Mouse (Mus musculus) midbrain, postnatal 0 days (tissue): ENCODE results near the gene Oxsr1. TPM values are rescaled to one million over a fixed set of nuclear protein-coding genes. Genes with fewer than 3 reads are reported as not detected.

ENCODE experiments used
- ATAC-seq: fragments of 200-750 bp; cut with Nextera tagmentation; 2 replicates; pipeline ENCODE4 v1.8.0; 2017; ENCODE audit warnings: moderate number of reproducible peaks, mild to moderate bottlenecking, moderate TSS enrichment, moderate library complexity; ENCODE audit not compliant: low FRiP score
- DNase-seq: peaks from one replicate; pipeline ENCODE4 v3.0.0-alpha.2; 2015; ENCODE audit warnings: low spot score
- H3K27ac ChIP-seq: fragments of 300-500 bp; sonication (generic); 2 replicates; pipeline ENCODE4 v1.5.1; 2014; ENCODE audit warnings: low read depth, mild to moderate bottlenecking, low read length, mixed read lengths
- H3K27me3 ChIP-seq: fragments of 300-500 bp; sonication (generic); 2 replicates; pipeline ENCODE4 v1.6.1; 2014; ENCODE audit warnings: low read length, control low read depth, mixed read lengths; ENCODE audit not compliant: insufficient read depth
- H3K36me3 ChIP-seq: fragments of 300-500 bp; sonication (generic); 2 replicates; pipeline ENCODE4 v1.6.1; 2014; ENCODE audit warnings: low read length, control low read depth, mixed read lengths; ENCODE audit not compliant: insufficient read depth
- H3K4me1 ChIP-seq: fragments of 300-500 bp; sonication (generic); 2 replicates; pipeline ENCODE4 v1.6.1; 2014; ENCODE audit warnings: mild to moderate bottlenecking, control low read depth, antibody characterized with exemption, low read length, mixed read lengths; ENCODE audit not compliant: insufficient read depth
- H3K4me2 ChIP-seq: fragments of 300-500 bp; sonication (generic); 2 replicates; pipeline ENCODE4 v1.6.1; 2014; ENCODE audit warnings: low read depth, mild to moderate bottlenecking, low read length, mixed read lengths; ENCODE audit not compliant: poor library complexity, severe bottlenecking
- H3K4me3 ChIP-seq: fragments of 300-500 bp; sonication (generic); 2 replicates; pipeline ENCODE4 v1.5.1; 2014; ENCODE audit warnings: low read depth, mild to moderate bottlenecking, low read length, moderate library complexity
- H3K9ac ChIP-seq: fragments of 300-500 bp; sonication (generic); replicated peaks from 2 replicates; pipeline ENCODE4 v1.6.1; 2014; ENCODE audit warnings: mild to moderate bottlenecking, low read length, moderate library complexity, mixed read lengths; ENCODE audit not compliant: poor library complexity, severe bottlenecking
- H3K9me3 ChIP-seq: fragments of 300-500 bp; sonication (generic); 2 replicates; pipeline ENCODE4 v1.6.1; 2016; ENCODE audit warnings: low read length, control low read depth
- CTCF ChIP-seq: IDR thresholded peaks from 2 replicates; pipeline ENCODE4 v1.5.1; 2016; ENCODE audit warnings: antibody characterized with exemption, mild to moderate bottlenecking
- WGBS: fragments of 180-500 bp; shearing (Covaris S2); extraction: QIAGEN DNeasy Blood & Tissue Kit; methylation state at CpG from one replicate; pipeline ENCODE4 v1.1.7; 2014; 5-methylcytosine and 5-hydroxymethylcytosine counted together
- polyA plus RNA-seq: library from polyadenylated mRNA; unstranded; fragments of >200 nt; fragmentation: Nextera tagmentation; extraction: Ambion mirVana; gene quantifications from 2 replicates; pipeline ENCODE4 v1.2.1, GENCODE M21; 2015
- total RNA-seq: library from RNA; depleted of rRNA; stranded (reverse); fragments of >200 nt; gene quantifications from 2 replicates; pipeline ENCODE4 v1.2.3, GENCODE M21; 2014

The Oxsr1 gene
- total and polyA plus RNA-seq, 2 experiments from 2014 or later = 10.7 to 38.5 TPM

- peak overlapping the region; percentile 87 for H3K9ac ChIP-seq
- H3K4me3 ChIP-seq = peak overlapping the region; percentile 91
- H3K9me3 ChIP-seq = no peaks in the 10 kb centered on the region
- H3K36me3 ChIP-seq = no peaks in the 10 kb centered on the region
- peak overlapping the region; percentile 91 for H3K4me2 ChIP-seq
- no peak for TF ChIP-seq CTCF
- WGBS = under 1% methylated on average over 55 of the region's 59 CpGs
- H3K27me3 ChIP-seq = no peaks in the 10 kb centered on the region
- DNase-seq = peak; percentile 5
- peak; percentile 20 for ATAC-seq
- H3K27ac ChIP-seq = peak overlapping the region; percentile 93
- no peaks in the 10 kb centered on the region for H3K4me1 ChIP-seq
Measured at GRCm38 (mm10) chr9:119321392-119322229, 616 bp downstream of the Oxsr1 start.

DNA sequence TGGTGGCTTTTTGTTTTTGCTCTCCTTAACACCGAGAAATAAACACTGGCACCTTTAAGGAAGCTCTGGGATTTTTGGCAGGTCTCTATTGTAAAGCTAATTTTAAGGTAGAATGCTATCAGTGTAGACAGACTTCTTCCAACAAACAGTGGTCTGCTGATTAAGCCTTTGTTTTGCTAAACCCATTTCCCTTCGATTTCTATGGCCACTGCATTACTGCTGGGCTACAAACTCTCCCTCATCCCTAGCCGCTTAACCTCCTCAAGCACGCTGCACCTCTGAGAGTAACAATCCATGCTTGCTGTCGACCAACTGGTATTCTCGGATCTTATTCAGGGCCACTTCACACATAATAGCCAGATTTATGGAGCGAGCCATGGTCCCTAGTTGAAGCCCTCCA is 1.3 kb downstream of the Oxsr1 start:
- TF ChIP-seq CTCF = no peak
- Histone ChIP-seq H3K4me2 (peak overlapping the region; percentile 91), H3K9me3 (no peaks in the 10 kb centered on the region), H3K4me3 (peak overlapping the region; percentile 91), H3K27ac (no peak overlapping the region), H3K27me3 (no peaks in the 10 kb centered on the region), H3K4me1 (no peaks in the 10 kb centered on the region), H3K9ac (no peak overlapping the region; the same call in 1 of the 2 replicates), H3K36me3 (no peaks in the 10 kb centered on the region)
- WGBS = 10% methylated on average over 7 of the region's 7 CpGs
- ATAC-seq (no peak), DNase-seq (no peak)

DNA sequence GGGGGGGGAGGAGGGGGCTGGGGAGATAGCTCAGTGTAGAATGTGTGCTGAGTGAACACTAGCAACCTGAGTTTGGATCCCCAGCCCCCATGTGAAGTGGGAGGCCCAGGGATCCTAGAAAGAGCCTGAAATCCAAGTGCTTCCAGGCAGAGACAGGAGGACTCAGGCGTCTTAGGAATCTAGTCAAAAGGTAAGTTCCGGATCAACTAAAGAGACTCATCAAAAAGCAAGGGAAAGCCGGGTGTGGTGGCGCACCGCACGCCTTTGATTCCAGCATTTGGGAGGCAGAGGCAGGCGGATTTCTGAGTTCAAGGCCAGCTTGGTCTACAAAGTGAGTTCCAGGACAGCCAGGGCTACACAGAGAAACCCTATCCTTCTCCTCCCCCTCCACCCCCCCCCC is 1.8 kb downstream of the Oxsr1 start:
- Histone ChIP-seq H3K4me1 (no peaks in the 10 kb centered on the region), H3K9me3 (no peaks in the 10 kb centered on the region), H3K27me3 (no peaks in the 10 kb centered on the region), H3K4me3 (peak overlapping the region; percentile 91; the same call in 1 of the 2 replicates), H3K27ac (no peak overlapping the region), H3K4me2 (peak overlapping the region; percentile 91), H3K36me3 (no peaks in the 10 kb centered on the region), H3K9ac (no peak overlapping the region)
- ATAC-seq (no peak), DNase-seq (no peak)
- 84% methylated on average over 7 of the region's 7 CpGs for WGBS
- no peak for TF ChIP-seq CTCF

GRCm38 (mm10) chr9:119318891-119319290 is 3.3 kb downstream of the Oxsr1 start:
- H3K27ac ChIP-seq = no peak overlapping the region
- H3K4me3 ChIP-seq = no peak overlapping the region
- ATAC-seq = no peak
- no peaks in the 10 kb centered on the region for H3K27me3 ChIP-seq
- no peak overlapping the region for H3K9ac ChIP-seq
- no peak for TF ChIP-seq CTCF
- H3K4me2 ChIP-seq = no peak overlapping the region
- no peak for DNase-seq
- 97% methylated on average over 1 of the region's 1 CpGs for WGBS
- H3K4me1 ChIP-seq = no peaks in the 10 kb centered on the region
- H3K9me3 ChIP-seq = no peaks in the 10 kb centered on the region
- no peaks in the 10 kb centered on the region for H3K36me3 ChIP-seq

DNA sequence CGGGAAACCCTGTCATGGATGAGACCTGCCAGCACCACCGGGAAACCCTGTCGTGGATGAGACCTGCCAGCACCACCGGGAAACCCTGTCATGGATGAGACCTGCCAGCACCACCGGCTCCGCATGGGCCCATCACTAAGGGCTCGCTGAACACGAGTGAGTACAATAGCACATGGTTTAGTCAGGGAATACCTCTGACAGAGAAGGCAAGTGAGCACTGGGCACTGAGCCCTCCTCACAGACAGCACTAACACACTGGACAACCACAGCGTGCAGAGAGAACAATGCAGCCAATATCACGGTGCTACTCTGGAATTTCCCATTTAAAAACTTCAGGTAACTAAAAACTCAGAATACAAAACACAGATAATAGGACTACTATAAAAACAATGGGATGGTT is 9.1 kb downstream of the Oxsr1 start:
- Histone ChIP-seq H3K4me2 (no peak overlapping the region), H3K4me1 (no peaks in the 10 kb centered on the region), H3K27ac (no peak overlapping the region), H3K9me3 (no peaks in the 10 kb centered on the region), H3K36me3 (no peaks in the 10 kb centered on the region), H3K27me3 (no peaks in the 10 kb centered on the region), H3K9ac (no peak overlapping the region), H3K4me3 (no peak overlapping the region)
- DNase-seq = no peak
- TF ChIP-seq CTCF = no peak
- no peak for ATAC-seq
- 89% methylated on average over 10 of the region's 10 CpGs for WGBS

- Histone ChIP-seq H3K4me1 (no peaks in the 10 kb centered on the region), H3K27ac (no peak overlapping the region), H3K36me3 (no peaks in the 10 kb centered on the region), H3K4me2 (no peak overlapping the region), H3K9me3 (no peaks in the 10 kb centered on the region), H3K27me3 (no peaks in the 10 kb centered on the region), H3K9ac (no peak overlapping the region), H3K4me3 (no peak overlapping the region)
- ATAC-seq = no peak
- TF ChIP-seq CTCF = no peak
- DNase-seq = no peak
- 73% methylated on average over 1 of the region's 1 CpGs for WGBS
Measured at GRCm38 (mm10) chr9:119309067-119309466, 13.2 kb downstream of the Oxsr1 start.
